Mouse (Mus musculus) left cerebral cortex, adult 2 months (tissue): Measurements from ENCODE around the gene Syngr2. TPM values are rescaled to one million over a fixed set of nuclear protein-coding genes. Genes with fewer than 3 reads are reported as not detected.

Experiments used
- DNase-seq, 2 experiments: peaks; one replicate each; pipeline ENCODE4 v3.0.0; 2021 to 2022; ENCODE audit warnings: low spot score in 2 of 2, mixed read lengths in 1 of 2; ENCODE audit errors: extremely low spot score in 1 of 2
- H3K27ac ChIP-seq: fragments of 200-600 bp; 2 replicates; pipeline ENCODE4 v1.8.1; 2022
- H3K4me3 ChIP-seq: fragments of 200-600 bp; 2 replicates; pipeline ENCODE4 v1.8.1; 2022
- CTCF ChIP-seq: fragments of 200-600 bp; IDR thresholded peaks from 2 replicates; pipeline ENCODE4 v1.8.1; 2022; ENCODE audit warnings: antibody characterized with exemption, mild to moderate bottlenecking, moderate library complexity
- intact Hi-C: fragments of 180-260 bp; cut with DNase I; formaldehyde crosslinking; loops from one replicate; pipeline ENCODE4 v1.15.1; 2025
- total RNA-seq, 2 experiments: library from RNA; stranded (reverse); gene quantifications; 2 replicates each; pipeline ENCODE4 v1.2.3; 2021

The Syngr2 gene
- total RNA-seq, 2 experiments from 2014 or later, result 8.7 to 11.1 TPM

- no peak for DNase-seq
- intact Hi-C loops, result no loop called here
- no peak for TF ChIP-seq CTCF
- H3K4me3 ChIP-seq, result no peak overlapping the region
- no peak overlapping the region for H3K27ac ChIP-seq
Measured at GRCm38 (mm10) chr11:117845651-117846050, 36.2 kb downstream of the Syngr2 start.

GRCm38 (mm10) chr11:117846640-117847039 lies 37.2 kb downstream of the Syngr2 start:
- intact Hi-C loops, result no loop called here
- no peak for DNase-seq
- TF ChIP-seq CTCF, result peak; percentile 42
- Histone ChIP-seq H3K27ac (no peak overlapping the region), H3K4me3 (no peak overlapping the region)

GRCm38 (mm10) chr11:117847593-117848215 lies 38.2 kb downstream of the Syngr2 start:
- Histone ChIP-seq H3K4me3 (no peak overlapping the region; the same call in 1 of the 2 replicates), H3K27ac (peak overlapping the region; percentile 94)
- intact Hi-C loops, result no loop called here
- no peak for TF ChIP-seq CTCF
- DNase-seq, result no peak

- peak overlapping the region; percentile 94 for H3K27ac ChIP-seq
- intact Hi-C loops, result no loop called here
- no peak for TF ChIP-seq CTCF
- peak overlapping the region; percentile 77 for H3K4me3 ChIP-seq
- DNase-seq, result no peak
Measured at GRCm38 (mm10) chr11:117848271-117848984, 39.0 kb downstream of the Syngr2 start.

- DNase-seq, result peak; percentile 96 to 97
- Histone ChIP-seq H3K27ac (peak within 1 kb of the TSS; percentile 94), H3K4me3 (peak within 1 kb of the TSS; percentile 77)
- intact Hi-C loops, result no loop called here
- TF ChIP-seq CTCF, result no peak; the same call in 1 of the 2 replicates
Measured at GRCm38 (mm10) chr11:117848985-117849671, 39.7 kb downstream of the Syngr2 start, which contains the start of gene Birc5. Birc5 (plus strand) TSS chr11:117849251.

GRCm38 (mm10) chr11:117852875-117853274 lies 43.4 kb downstream of the Syngr2 start:
- no peak for TF ChIP-seq CTCF
- intact Hi-C loops, result no loop called here
- Histone ChIP-seq H3K27ac (no peak overlapping the region), H3K4me3 (no peak overlapping the region)
- no peak for DNase-seq

GRCm38 (mm10) chr11:117854241-117854640 lies 44.8 kb downstream of the Syngr2 start:
- TF ChIP-seq CTCF, result no peak
- DNase-seq, result no peak
- intact Hi-C loops, result no loop called here
- no peak overlapping the region for H3K4me3 ChIP-seq
- H3K27ac ChIP-seq, result no peak overlapping the region

- Histone ChIP-seq H3K4me3 (no peak overlapping the region), H3K27ac (no peak overlapping the region)
- intact Hi-C loops, result no loop called here
- DNase-seq, result no peak
- no peak for TF ChIP-seq CTCF
Measured at GRCm38 (mm10) chr11:117855360-117855759, 45.9 kb downstream of the Syngr2 start.

GRCm38 (mm10) chr11:117855975-117856374 lies 46.5 kb downstream of the Syngr2 start:
- no peak for DNase-seq
- intact Hi-C loops, result no loop called here

GRCm38 (mm10) chr11:117857462-117857861 lies 48.0 kb downstream of the Syngr2 start:
- intact Hi-C loops, result no loop called here
- no peak for DNase-seq
- no peak overlapping the region for H3K4me3 ChIP-seq
- no peak overlapping the region for H3K27ac ChIP-seq
- no peak for TF ChIP-seq CTCF

More at GRCm38 (mm10) chr11:117855975-117856374, 46.5 kb downstream of the Syngr2 start:
- H3K4me3 ChIP-seq, result no peak overlapping the region
- TF ChIP-seq CTCF, result no peak
- H3K27ac ChIP-seq, result no peak overlapping the region

- no peak overlapping the region for H3K27ac ChIP-seq
- intact Hi-C loops, result no loop called here
- no peak for TF ChIP-seq CTCF
Measured at GRCm38 (mm10) chr11:117858392-117858791, 48.9 kb downstream of the Syngr2 start.

GRCm38 (mm10) chr11:117860601-117861000 lies 51.1 kb downstream of the Syngr2 start, which contains the start of gene Tmem235:
Tmem235 (plus strand) TSS chr11:117860752.
- no peak for DNase-seq
- no peak for TF ChIP-seq CTCF
- no peak within 1 kb of the TSS for H3K27ac ChIP-seq
- H3K4me3 ChIP-seq, result no peak within 1 kb of the TSS
- intact Hi-C loops, result no loop called here

More at GRCm38 (mm10) chr11:117858392-117858791, 48.9 kb downstream of the Syngr2 start:
- H3K4me3 ChIP-seq, result no peak overlapping the region
- DNase-seq, result no peak
